9 mouse cellular contexts compared by ENCODE assay signal in the genomic region with DNA sequence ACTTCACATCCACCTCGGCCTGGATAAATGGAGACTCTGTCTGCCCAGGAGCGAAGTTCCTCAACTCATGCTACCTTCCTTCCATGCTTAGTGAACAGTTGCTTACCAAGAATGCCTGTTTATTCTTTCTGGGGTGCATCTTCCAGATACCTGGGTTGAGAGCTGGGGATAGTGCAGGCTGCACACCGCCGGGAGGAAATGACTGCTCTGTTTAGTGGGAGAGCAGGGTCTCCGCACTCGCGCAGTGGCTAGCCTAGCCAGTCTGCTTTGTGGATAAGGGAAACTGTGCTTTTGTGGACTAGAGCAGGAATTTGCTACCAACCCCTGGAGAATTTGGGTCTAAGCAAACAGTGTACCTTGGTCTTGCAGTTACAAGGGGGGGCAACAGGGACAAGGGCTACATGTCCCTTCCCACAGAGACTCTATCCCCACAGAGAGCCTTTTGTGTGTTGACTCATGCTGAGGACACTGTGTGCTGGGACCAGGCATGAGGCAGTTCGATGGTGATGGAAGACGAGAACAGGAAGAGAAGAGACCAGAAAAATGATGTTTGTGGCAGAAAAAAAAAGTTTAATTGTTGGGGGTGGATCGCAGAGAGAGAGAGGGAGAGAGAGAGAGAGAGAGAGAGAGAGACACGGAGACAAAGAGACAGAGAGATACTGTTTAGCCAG. TPM values are rescaled to one million over a fixed set of nuclear protein-coding genes. Genes with fewer than 3 reads are reported as not detected.
DNase-seq lines count a peak whose midpoint lies in the region; ATAC-seq and TF ChIP-seq lines count a peak whose summit lies in the region.
"Had no signal": no experiment of that assay in that cellular context is flagged by ENCODE, and none has a peak within 500 bp of the region (broad histone marks: within the 10 kb centered on the region; RNA-seq: fewer than 3 reads in every experiment).

No protein-coding gene starts in this region.

- H3K4me3 ChIP-seq in lung, postnatal 0 days (ENCODE audit: low read depth, low read length): no peak overlapping the region; the same call in 1 of the 2 replicates
- no peak overlapping the region for H3K4me3 ChIP-seq in embryonic facial prominence, embryonic 10.5 days
- H3K4me3 ChIP-seq in liver, postnatal 0 days (ENCODE audit: low read depth, low read length): peak overlapping the region; percentile 38
- H3K4me3 ChIP-seq: neural tube, embryonic 15.5 days had no signal

- no peaks in the 10 kb centered on the region; the same call in 1 of the 2 replicates for H3K4me1 ChIP-seq in lung, postnatal 0 days (ENCODE audit: insufficient read depth, low read depth, low read length)
- H3K4me1 ChIP-seq in embryonic facial prominence, embryonic 10.5 days: peaks cover 18% of the 10 kb centered on the region
- peaks cover 34% of the 10 kb centered on the region for H3K4me1 ChIP-seq in liver, postnatal 0 days (ENCODE audit: insufficient read depth)

- no peak overlapping the region; the same call in 1 of the 2 replicates for H3K27ac ChIP-seq in lung, postnatal 0 days (ENCODE audit: low read length)
- H3K27ac ChIP-seq in embryonic facial prominence, embryonic 10.5 days (replicated peaks): 0 out of 2 replicates have a peak overlapping the region, but pooled peaks have one; percentile 4
- H3K27ac ChIP-seq in liver, postnatal 0 days (ENCODE audit: low read depth): peak overlapping the region; percentile 76
- H3K27ac ChIP-seq: hindbrain, embryonic 14.5 days; neural tube, embryonic 15.5 days had no signal

- no peaks in the 10 kb centered on the region for H3K9me3 ChIP-seq in lung, postnatal 0 days (ENCODE audit: low read length)
- no peaks in the 10 kb centered on the region for H3K9me3 ChIP-seq in embryonic facial prominence, embryonic 10.5 days
- H3K9me3 ChIP-seq in liver, postnatal 0 days (ENCODE audit: low read length): no peaks in the 10 kb centered on the region
- H3K9me3 ChIP-seq: neural tube, embryonic 15.5 days had no signal

- no peaks in the 10 kb centered on the region for H3K36me3 ChIP-seq in lung, postnatal 0 days (ENCODE audit: insufficient read depth, low read length)
- no peaks in the 10 kb centered on the region for H3K36me3 ChIP-seq in embryonic facial prominence, embryonic 10.5 days (replicated peaks)
- no peaks in the 10 kb centered on the region; the same call in 1 of the 2 replicates for H3K36me3 ChIP-seq in liver, postnatal 0 days (replicated peaks; ENCODE audit: insufficient read depth, low read length)
- H3K36me3 ChIP-seq: neural tube, embryonic 15.5 days had no signal

- no peaks in the 10 kb centered on the region for H3K27me3 ChIP-seq in lung, postnatal 0 days (replicated peaks; ENCODE audit: insufficient read depth, low read length)
- no peaks in the 10 kb centered on the region for H3K27me3 ChIP-seq in embryonic facial prominence, embryonic 10.5 days (replicated peaks; ENCODE audit: low read depth, poor library complexity, severe bottlenecking)
- H3K27me3 ChIP-seq in liver, postnatal 0 days (ENCODE audit: insufficient read depth, low read length): no peaks in the 10 kb centered on the region
- H3K27me3 ChIP-seq: neural tube, embryonic 15.5 days had no signal

- no peak for TF ChIP-seq CTCF in lung, postnatal 0 days (IDR thresholded peaks at IDR 0.05)
- TF ChIP-seq CTCF in liver, postnatal 0 days (IDR thresholded peaks at IDR 0.05; ENCODE audit: low read depth): no peak

- ATAC-seq in lung, postnatal 0 days: 0 out of 2 replicates have a peak, but pooled peaks have one; percentile 32
- no peak for ATAC-seq in liver, postnatal 0 days

- no peak overlapping the region for H3K9ac ChIP-seq in lung, postnatal 0 days (replicated peaks; ENCODE audit: low read depth)
- peak overlapping the region; percentile 60; the same call in 1 of the 2 replicates for H3K9ac ChIP-seq in liver, postnatal 0 days (replicated peaks)
- H3K9ac ChIP-seq: hindbrain, embryonic 14.5 days; neural tube, embryonic 15.5 days had no signal

- no peak for TF ChIP-seq EP300 in lung, postnatal 0 days (IDR thresholded peaks at IDR 0.05)
- no peak for TF ChIP-seq EP300 in liver, postnatal 0 days (IDR thresholded peaks at IDR 0.05; ENCODE audit: low read depth)

- no peak overlapping the region for H3K4me2 ChIP-seq in lung, postnatal 0 days (replicated peaks; ENCODE audit: low read depth, low read length)
- peak overlapping the region; percentile 60 for H3K4me2 ChIP-seq in liver, postnatal 0 days (ENCODE audit: low read depth, low read length)
- H3K4me2 ChIP-seq: hindbrain, embryonic 14.5 days; neural tube, embryonic 15.5 days had no signal

- 48% methylated on average over 11 of the region's 11 CpGs for WGBS in lung, postnatal 0 days
- WGBS in embryonic facial prominence, embryonic 10.5 days: 68% methylated on average over 11 of the region's 11 CpGs
- 27% methylated on average over 11 of the region's 11 CpGs for WGBS in liver, postnatal 0 days (ENCODE audit: insufficient replicate concordance)

- no peak for DNase-seq in lung, postnatal 0 days (ENCODE audit: low spot score)
- DNase-seq in lung, postnatal 10 days: no peak
- DNase-seq in embryonic facial prominence, embryonic 10.5 days (ENCODE audit: low spot score): no peak
- DNase-seq in liver, postnatal 0 days: no peak
- DNase-seq in thymus, postnatal 36 days: peak; percentile 59 to 61
- no peak for DNase-seq in urinary bladder, adult 18-20 months (ENCODE audit: low spot score in 2 of 2)
- no peak for DNase-seq in kidney, adult 8-10 months

RNA-seq across cellular contexts. Expression of gene Mgst2, which starts 1.9 kb away (rescaled TPM):
- 6.7 and 8.6 TPM in 2 replicates for polyA plus RNA-seq in lung, postnatal 0 days (2015; fragmentation: Nextera tagmentation; extraction: Ambion mirVana)
- polyA plus RNA-seq in embryonic facial prominence, embryonic 10.5 days (2016; fragmentation: Nextera tagmentation; extraction: Ambion mirVana): 0.61 and 0.74 TPM in 2 replicates
- polyA plus RNA-seq in liver, postnatal 0 days (2015; fragmentation: Nextera tagmentation; extraction: Ambion mirVana): 36.8 TPM in 2 replicates

Comparison
In these comparisons a context has a peak if more than half of its experiments do, and no peak if none do; other contexts are left out.
1. DNase-seq: peak in thymus, postnatal 36 days (2 of 2); none in lung, postnatal 0 days (single experiment), lung, postnatal 10 days (single experiment), embryonic facial prominence, embryonic 10.5 days (single experiment), liver, postnatal 0 days (single experiment), urinary bladder, adult 18-20 months (0 of 2) and kidney, adult 8-10 months (0 of 2).